Mouse (Mus musculus) thymus, postnatal 4 days (tissue): Measurements from ENCODE around the gene Arhgap21.
A peak's percentile ranks its signal among the peaks of the same experiment; 100 is the strongest.

Experiments used
- DNase-seq: peaks from one replicate; pipeline ENCODE4 v3.0.0; 2021

The Arhgap21 gene

DNA sequence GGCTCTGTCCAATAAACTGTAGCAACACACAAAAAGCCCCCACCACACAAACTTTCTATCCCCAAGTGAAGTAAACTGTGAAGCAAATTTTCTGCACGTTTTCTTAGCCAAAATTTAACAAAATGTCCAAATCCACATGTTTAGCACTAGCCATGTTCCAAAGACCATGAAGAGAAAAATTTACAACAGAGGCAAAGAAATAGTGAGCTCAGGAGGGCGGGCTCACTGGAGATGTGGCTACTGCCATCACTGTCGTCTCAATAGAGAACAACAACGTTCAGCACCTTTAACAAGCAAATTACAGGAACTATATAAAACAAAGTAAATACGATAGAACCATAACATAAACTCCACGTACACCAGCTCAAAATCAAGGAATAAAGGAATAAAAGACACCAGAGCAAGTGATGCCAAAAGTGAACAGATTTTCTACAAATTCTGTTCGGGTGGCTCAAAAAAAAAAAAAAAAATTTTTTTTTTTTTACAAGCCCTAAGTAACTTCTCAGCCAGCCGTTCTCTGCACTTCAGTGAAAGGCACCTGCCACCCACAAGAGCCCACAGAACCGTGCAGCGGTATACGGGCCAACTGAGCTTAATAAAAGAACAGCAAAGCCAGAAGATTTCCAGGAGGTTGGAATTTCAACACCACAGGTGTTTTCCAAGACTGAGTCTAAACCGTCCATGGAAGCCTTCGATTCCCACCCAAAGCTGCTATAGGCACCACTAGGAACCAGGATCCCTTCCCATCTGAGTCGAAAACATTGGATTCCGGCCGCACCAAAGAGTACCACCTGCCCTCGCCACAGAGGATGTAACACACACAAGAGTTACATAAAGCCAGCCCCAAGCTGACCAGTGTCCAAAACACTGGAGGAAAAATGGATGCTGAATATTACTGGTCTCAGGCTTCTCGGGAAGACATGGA is 2.2 kb downstream of the Arhgap21 start:
- no peak for DNase-seq

DNA sequence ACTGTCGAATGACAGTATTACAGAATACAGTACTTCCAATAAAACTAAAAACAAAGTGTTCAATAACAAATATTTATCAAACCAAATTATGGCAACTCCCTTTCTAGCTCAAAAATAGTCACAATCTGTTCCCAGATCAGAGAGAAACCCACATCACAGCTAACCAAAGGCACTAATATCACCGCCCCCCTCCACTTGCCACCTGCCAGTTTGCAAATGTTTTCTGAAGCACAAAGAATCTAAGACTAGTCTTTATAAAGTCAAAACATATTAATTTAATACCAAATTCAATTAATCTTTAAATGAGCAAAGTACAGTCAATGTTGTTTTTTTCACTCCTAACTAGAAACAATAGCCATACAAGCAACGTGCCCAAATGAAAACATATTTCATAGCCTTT is 3.3 kb downstream of the Arhgap21 start:
- DNase-seq = no peak

GRCm38 (mm10) chr2:20964461-20964860 is 4.2 kb downstream of the Arhgap21 start:
- DNase-seq = no peak

- no peak for DNase-seq
Measured at GRCm38 (mm10) chr2:20963226-20963805, 5.4 kb downstream of the Arhgap21 start.

GRCm38 (mm10) chr2:20962284-20962683 is 6.4 kb downstream of the Arhgap21 start:
- DNase-seq = no peak

- peak; percentile 18 for DNase-seq
Measured at GRCm38 (mm10) chr2:20961825-20962224, 6.9 kb downstream of the Arhgap21 start.

DNA sequence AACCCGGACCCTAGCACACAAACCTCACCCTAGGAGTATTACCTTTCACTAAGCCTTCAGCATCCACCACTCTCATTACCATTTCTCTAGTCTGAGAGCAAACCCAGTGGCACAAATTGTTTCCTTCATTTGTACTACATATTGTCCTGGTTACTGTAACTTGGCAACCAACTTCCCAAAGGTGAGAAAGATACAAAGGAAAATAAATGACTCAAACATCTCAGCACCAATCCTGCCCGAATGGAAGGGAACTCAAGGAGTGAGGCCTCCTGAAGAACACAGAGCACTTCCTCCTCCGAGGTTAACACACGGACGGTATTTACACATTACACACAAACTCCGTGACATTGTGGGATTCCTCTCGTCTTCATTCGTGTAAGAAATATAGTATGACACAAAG is 7.4 kb downstream of the Arhgap21 start:
- DNase-seq = no peak

DNA sequence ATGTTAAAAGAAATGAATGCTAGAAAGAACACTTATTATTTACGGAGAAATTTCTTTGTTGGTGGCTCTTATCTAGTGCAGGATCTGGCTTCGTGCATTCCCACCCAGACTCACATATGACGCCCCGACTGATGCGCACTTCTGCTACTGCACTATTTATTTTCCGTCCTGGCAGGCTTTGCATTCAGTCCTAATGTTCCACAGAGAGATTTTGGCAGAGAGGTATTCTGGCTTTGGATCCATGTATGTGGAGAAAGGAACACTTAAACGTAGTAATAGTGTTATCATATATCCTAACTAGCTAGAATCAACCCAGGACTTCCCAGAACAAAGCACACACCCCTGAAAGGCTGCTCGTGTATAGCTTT is 8.0 kb downstream of the Arhgap21 start:
- DNase-seq = no peak

DNA sequence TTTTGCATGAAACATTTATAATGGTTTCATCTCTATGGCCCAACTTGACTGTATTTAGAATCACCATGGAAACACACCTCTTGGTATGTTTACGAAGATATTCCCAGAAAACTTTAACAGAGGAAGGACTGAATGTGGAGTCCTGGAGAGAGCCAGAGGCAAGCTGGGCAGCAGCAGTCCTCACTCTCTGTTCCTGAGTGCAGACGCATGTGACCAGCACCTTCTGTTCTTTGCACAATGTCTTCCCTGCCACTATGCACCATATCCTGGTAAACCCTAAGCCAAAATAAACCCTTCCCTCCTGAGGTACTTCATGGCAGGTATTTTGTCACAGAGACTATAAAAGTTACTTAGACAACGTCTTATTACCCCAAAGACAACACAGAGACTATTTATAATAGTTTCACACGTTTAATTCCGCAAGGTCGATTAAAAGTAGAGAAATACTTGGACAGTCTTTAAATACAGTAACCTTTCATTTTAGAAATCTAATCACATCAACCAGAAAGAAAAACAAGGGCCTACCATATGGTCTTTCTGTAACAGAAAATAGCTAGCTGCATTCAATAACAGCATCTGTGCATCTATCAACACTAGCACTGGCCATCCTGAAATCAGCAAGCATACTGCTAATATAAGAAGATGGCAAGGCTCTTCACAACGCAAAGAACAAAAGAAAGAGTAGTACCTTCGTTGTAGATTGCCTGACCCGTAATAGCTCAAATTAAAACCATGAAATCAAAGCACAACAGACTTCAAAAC is 8.6 kb downstream of the Arhgap21 start:
- no peak for DNase-seq

GRCm38 (mm10) chr2:20959045-20959444 is 9.6 kb downstream of the Arhgap21 start:
- DNase-seq = no peak

GRCm38 (mm10) chr2:20957995-20958394 is 10.7 kb downstream of the Arhgap21 start:
- DNase-seq = no peak

GRCm38 (mm10) chr2:20956716-20957115 is 12.0 kb downstream of the Arhgap21 start:
- no peak for DNase-seq

- no peak for DNase-seq
Measured at GRCm38 (mm10) chr2:20955996-20956395, 12.7 kb downstream of the Arhgap21 start.

DNA sequence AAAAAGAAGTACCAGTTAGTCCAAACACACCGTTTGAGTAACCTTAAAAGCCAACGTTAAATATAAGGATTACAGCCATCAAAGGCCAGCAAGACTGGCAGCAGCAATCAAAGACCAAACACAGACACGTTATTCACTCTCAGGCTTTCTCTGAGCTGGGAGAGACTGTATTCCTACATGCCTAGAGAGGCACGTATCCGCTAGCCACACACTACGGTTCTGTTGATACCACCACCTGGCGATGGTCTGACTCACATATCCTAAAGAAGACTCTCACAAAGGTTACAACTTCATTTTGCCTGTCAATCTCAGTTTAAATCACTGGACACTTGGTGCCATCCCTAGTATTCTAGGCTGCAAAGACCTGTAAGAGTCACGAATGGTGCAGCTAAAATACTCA is 13.3 kb downstream of the Arhgap21 start:
- DNase-seq = no peak

DNA sequence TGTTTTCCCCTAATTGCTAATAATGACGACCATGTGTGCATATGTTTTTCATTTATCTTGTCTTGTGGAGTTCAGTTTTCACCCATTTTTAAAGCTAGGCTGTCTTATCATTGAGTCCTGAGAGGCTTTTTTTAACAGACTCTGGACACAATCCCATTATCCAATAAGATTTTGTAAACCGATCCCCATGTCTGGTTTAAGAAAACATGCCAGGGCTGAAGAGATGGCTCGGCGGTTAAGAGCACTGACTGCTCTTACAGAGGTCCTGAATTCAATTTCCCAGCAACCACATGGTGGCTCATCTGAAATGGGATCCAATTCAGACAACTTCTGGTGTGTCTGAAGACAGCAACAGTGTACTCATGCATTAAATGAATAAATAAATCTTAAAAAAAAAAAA is 16.0 kb downstream of the Arhgap21 start:
- no peak for DNase-seq

DNA sequence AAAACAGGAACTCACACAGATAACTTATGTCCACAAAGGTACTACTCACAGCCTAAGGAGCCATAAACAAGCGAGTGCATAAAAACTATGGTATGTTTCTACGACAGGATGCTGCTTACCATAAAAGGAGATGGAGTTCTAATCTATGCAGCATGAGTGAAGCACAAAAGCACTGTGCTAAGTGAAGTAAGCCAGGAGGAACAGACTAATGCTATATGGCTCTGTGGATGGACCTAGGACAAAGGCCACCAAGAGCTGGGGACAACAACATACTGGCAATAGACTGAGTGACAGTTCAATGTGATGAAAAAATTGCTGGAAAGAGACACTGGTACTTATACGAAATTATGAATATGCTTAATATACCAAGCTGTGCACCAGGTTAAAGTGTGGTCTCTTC is 19.5 kb downstream of the Arhgap21 start:
- no peak for DNase-seq

- DNase-seq = no peak
Measured at GRCm38 (mm10) chr2:20947036-20947435, 21.6 kb downstream of the Arhgap21 start.

GRCm38 (mm10) chr2:20945596-20945995 is 23.1 kb downstream of the Arhgap21 start:
- no peak for DNase-seq

- no peak for DNase-seq
Measured at GRCm38 (mm10) chr2:20943730-20944454, 24.8 kb downstream of the Arhgap21 start.

GRCm38 (mm10) chr2:20943222-20943621 is 25.5 kb downstream of the Arhgap21 start:
- no peak for DNase-seq

DNA sequence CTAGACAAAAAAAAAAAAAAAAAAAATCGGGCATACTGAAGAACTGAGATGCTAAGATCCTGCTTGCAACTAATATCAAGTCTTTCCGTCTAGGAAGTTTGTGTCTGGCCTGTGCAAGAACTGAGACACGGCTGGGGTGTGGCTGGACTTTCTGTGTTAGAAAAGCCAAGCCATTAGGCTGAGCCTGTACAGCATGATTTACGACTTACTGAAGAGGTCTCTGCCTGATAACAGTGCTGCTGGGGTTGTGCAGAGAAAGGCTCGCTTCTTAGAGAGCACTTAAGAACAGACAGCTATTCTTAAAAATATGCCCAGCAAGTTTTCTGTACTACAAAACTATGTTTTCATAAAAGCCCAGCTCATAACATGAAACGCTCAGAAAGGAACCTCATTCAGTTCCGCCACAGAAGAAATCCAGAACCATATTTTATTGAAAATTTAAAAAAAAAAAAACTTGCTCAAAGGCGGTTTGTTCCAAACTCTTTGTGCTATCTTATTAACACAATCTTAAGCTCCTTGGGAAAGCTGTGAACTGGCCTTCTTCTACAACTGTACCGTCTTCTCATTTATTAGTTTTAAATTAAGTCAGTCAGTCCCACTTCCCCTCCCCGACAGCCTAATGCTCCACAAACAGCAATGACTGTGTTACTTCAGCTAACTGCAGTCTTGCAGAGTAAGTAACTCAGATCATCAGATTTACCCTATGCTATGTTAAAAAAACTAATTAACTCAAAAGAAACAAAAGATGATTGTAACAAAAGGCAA is 26.1 kb downstream of the Arhgap21 start:
- DNase-seq = no peak

- no peak for DNase-seq
Measured at GRCm38 (mm10) chr2:20941105-20941504, 27.6 kb downstream of the Arhgap21 start.
